Mouse (Mus musculus): ENCODE measurements around the gene Prune2. TPM values are rescaled to one million over a fixed set of nuclear protein-coding genes. Genes with fewer than 3 reads are reported as not detected.

Prune2 gene
- total RNA-seq, 4 experiments from 2014 or later: 3.5 to 8.0 (median 5.6) TPM

DNA sequence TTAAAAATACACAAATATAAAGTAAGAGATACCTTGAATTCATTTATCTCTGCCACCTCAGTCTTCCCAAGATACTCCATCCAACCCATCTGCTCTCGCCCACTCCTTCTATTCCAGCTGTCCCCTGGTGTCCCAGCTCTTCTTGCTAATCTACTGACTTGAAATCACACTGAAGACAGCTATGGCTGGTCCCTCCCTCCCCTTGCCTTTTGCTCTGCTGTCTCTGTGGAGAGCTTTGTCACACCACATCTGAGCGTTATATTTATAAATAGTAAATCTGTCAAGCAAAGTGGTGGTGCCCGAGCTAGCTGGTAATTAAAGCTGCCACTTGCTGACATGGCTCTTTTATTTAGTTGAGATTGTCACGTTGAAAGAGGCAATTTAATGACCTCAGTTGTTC, 224.6 kb downstream of the Prune2 start:
- no peak for DNase-seq (ENCODE audit: low spot score in 2 of 2)

DNA sequence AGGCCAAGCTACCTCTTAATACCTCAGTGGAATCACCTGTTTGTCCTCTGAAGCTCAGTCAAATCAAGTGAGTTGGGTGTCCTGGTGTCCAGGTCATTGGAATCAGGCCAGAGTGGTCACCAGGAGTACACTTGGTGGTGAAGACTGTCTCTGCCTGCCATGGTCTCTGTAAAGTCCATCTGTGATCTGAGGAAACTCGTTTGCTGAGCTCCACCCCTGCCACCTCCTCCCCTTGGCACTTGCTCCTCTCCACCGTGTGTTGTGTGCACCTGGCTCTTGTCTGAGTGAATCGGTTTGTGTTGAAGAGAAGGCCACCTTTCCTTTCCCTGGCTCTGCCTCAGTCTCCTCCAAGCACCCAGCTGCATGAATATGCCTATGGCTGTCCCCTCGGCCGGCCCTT, 238.8 kb downstream of the Prune2 start:
- no peak for DNase-seq (ENCODE audit: low spot score in 2 of 2)

GRCm38 (mm10) chr19:17199059-17199458, 243.1 kb downstream of the Prune2 start:
- DNase-seq (ENCODE audit: low spot score in 2 of 2): no peak

DNA sequence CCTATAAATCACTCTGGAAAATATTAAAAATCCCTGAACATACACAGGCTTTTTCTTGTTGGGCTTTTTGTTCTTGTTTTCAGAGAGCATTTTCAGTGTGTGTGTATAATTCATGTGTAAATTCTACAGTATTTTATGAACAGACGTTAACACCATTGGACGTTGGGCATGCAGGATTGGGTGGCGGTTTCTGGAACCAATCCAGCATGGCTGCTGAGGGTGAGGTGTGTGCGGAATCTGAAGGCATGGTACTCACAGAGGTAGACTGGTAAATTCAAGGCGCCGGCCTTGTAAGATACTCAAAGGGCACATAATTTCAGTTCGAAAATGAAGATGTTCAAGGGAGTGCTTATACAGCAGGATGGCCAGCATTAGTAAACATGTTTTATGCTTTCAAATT, 251.2 kb downstream of the Prune2 start:
- DNase-seq (ENCODE audit: low spot score in 2 of 2): no peak

DNA sequence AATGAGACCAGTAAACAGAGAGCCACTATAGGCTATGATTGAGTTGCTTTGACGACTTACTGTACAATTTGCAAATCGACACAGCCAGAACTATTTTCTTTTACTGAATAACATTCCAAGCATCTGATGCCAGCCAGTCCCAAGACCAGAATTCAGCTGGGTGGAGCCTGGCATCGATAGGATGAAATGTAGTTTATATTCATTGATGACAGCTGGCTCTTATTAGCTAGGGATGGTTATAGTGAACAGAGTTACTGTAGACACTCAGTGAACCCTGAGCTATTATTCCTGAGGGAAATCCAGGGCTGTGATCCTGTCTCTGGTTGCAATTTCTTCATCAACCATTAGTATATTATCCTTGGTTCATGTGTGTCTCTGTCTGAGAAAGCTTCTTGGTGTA, 254.6 kb downstream of the Prune2 start:
- no peak for DNase-seq (ENCODE audit: low spot score in 2 of 2)

DNA sequence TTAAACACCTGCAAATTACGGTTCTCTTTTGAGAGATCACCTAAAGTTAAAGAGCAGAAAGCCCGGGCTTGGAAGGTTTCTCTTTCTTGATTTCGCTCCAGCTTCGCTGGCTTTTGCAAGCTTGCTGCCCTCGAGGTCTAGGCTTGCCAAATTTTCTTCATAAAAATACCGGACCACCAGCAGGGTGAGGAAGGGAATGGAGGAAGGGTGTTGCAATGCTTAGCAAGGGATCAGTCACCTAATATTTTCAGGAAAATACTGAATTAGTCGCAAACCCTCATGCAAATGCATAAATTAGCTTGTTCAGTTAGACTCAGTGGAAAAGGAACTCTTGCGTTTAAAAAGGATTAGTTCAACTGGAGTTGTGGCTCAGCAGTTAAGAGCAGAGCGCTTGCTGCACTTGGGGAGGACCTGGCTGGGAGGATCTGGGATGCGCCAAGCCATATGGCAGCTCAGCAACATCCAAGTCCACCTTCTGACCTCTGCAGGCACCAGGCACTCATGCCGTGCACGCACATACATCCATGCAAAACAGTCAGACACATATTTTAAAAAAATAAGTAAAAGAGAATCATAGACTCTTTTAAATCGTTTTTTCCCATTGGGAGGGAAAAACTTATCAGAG, 259.1 kb downstream of the Prune2 start:
- DNase-seq (ENCODE audit: low spot score in 2 of 2): no peak

DNA sequence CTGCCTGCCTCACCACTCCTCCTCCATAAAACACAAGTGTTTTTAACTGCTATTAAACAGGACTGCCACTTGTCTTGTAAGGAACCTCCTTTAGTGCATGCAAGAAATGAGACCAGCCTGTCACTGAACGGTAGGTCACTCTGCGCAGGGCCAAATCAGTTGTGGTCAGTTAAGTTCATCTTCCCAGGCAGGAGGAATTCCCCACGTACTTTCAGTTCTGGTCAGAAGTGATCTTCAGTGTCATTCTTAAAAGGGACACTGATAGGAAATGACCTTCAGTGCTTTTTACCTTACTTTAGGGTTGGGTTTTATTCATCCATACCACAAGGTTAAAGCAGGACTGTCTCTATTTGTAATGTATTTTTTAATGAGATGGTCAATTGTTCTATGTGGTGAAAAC, 262.3 kb downstream of the Prune2 start:
- DNase-seq (ENCODE audit: low spot score in 2 of 2): no peak

DNA sequence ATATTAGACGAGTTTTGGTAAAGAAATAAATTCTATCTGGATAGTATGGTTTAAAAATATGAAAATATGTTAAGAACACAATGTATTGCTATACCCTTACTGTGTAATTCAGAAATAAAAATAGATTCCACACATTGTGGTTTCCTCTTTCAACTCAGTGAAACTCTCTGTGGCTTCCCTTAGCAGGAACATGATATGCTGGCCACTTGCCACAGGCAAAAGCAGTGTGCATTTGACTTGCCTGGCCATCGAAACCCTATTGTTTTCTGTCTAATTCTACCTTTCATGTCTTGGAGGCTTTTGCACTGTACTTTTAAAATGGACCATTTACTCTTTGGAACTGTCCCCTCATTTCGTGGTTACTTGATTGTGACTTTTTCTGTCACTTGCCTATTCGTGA, 267.9 kb downstream of the Prune2 start:
- no peak for DNase-seq (ENCODE audit: low spot score in 2 of 2)

- DNase-seq (ENCODE audit: low spot score in 2 of 2): no peak
Measured at GRCm38 (mm10) chr19:17225570-17226083, 269.7 kb downstream of the Prune2 start.

DNA sequence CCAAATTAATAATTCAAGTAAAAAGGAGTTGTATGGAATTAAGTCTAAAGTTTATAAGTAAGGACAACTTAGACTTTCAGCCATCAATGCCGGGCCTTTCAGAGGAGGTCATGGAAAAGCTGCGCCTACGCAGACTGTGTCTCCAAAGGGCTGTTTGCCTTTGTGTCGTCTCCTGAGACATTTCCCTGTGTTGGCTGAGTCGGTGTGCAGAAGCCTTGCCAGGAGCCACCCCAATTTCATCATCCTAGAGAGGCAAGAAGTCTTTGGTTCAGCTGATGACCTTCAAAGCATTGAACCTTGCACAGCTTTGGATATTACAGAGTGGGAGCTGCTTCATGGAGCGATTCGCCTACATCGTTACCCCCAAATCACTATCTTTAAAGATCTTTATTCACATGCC, 270.2 kb downstream of the Prune2 start:
- DNase-seq (ENCODE audit: low spot score in 2 of 2): no peak

DNA sequence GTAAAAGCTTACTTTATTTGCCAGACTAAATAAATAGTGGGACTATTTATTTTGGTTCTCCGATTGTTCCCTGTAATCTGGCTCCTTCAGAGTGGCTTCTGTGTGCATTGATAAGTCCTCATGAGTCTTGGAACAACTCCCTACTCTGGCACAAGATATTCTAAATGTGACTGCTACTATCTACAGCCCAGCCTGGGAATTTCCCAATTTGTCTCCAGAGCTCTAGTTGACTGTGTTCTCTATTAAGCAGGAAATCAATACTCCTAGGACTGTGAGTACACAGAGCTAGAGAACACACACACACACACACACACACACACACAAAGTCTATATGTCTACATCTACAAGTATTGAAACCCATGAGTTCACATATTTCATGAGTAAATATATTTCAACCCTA, 274.1 kb downstream of the Prune2 start:
- no peak for DNase-seq (ENCODE audit: low spot score in 2 of 2)

DNA sequence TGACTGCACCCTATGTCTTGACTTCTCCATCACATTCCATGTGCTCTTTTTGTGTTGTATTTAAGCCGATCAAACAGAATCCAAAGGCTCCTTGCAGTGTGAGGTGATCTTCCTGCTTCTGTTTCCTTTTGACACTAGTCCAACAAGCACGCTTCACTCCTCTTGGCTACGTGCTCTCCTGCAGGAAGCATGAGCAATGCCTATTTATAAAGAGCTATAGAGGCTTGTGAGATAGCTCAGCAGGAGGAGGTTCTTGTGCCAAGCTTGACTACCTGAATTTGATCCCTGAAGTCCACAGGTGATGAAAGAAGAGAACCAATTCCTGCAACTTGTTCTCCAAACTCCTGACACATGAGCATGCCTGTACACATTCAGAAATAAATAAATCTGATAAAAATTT, 282.6 kb downstream of the Prune2 start:
- no peak for DNase-seq (ENCODE audit: low spot score in 2 of 2)

DNA sequence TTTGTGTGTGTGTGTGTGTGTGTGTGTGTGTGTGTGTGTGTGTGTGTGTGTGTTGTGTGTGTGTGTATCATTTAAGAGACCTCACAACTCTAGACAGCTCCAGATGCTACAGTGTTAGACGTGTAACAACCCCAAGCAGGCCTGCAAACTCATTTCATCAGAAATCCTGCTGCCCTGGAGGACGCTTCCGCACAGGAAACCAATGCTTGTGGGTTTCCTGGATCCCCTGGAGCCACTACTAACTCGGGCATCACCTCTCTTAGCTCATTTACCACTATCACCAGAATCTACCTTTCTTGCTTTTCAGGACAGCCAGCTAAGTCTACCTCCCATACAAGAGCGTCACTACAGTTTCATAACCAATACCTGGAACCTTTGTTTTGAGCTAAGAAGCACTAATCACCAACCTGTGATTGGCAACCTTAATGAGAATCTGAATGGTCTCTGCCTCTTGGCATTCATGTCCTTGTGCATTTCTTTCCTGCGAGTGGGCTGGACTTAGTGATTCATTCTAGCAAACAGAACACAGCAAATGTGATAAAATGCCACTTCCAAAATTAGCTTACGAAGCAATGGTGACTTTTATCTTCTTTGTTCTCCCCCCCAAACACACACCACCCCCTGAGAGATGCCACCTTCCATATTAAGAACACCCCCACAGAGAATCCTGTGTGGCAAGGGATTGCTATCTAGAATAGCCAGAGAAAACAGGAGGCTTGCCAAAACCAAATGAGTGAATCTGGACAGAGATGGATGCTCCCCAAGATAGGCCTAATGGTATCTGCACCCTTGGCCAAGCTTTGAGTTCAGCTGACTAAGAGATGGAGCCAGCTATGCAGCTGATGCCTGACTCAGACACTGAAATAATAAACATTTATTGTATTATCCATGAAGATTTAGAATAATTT, 284.5 kb downstream of the Prune2 start:
- DNase-seq (ENCODE audit: low spot score in 2 of 2): no peak

GRCm38 (mm10) chr19:17241206-17241605, 285.3 kb downstream of the Prune2 start:
- DNase-seq (ENCODE audit: low spot score in 2 of 2): no peak

DNA sequence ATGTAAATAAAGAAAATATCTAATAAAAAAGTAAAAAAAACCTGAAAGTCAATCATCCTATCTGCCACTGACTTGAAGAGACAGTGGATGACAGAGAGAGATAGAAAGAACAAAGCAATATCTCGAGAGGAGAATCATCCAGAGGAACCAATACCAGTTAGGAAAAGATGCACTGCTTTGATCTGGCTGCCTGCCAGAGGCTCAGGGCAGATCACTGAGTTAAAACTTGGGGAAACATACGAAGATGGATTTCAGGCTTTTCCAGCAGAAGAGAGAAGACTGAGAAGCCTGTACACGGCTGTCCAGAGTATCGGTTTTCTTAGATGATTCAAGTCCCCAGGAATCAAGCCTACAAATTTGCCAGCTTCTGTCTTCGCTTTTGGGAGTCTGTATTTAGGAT, 287.0 kb downstream of the Prune2 start:
- no peak for DNase-seq (ENCODE audit: low spot score in 2 of 2)

DNA sequence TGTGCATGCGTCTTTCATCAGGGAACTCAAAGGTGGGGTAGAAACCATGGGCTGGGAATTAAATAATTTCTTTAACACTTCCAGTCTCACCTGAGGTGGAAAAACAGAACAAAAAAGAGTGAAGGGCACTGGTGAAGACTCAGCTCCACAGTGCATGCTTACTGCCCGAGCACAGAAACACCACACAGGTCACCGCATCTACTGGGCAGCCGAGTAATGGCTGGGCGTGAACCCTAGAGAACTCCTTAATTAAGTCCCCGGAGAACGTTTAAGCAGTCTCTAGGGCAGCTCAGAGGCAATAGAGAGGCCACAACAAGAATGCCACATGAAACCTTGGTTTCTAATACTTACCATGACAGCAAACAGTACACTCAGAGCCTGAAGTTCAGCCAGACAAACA, 288.6 kb downstream of the Prune2 start:
- no peak for DNase-seq (ENCODE audit: low spot score in 2 of 2)

GRCm38 (mm10) chr19:17247352-17247925, 291.5 kb downstream of the Prune2 start:
- no peak for DNase-seq (ENCODE audit: low spot score in 2 of 2)

GRCm38 (mm10) chr19:17249691-17250090, 293.8 kb downstream of the Prune2 start:
- no peak for DNase-seq (ENCODE audit: low spot score in 2 of 2)

DNA sequence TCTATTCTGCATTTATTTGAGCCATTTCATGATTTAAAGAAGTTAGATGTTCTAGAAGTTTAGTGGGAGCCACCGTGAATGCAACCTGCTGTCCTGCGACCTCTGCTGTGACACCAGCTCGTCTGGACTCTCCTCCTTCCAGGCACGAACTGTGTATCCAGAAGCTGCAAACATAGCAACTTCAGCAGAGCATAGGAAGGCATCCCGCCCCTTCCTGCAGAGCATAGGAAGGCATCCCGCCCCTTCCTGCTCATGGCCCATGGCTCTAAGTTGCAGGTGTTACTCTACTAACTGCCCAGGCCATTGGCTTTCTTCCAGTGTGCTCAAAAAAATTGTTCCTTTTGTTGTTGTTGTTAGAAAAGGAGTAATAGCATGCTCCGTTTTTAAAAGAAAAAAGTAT, 294.9 kb downstream of the Prune2 start:
- DNase-seq (ENCODE audit: low spot score in 2 of 2): no peak

DNA sequence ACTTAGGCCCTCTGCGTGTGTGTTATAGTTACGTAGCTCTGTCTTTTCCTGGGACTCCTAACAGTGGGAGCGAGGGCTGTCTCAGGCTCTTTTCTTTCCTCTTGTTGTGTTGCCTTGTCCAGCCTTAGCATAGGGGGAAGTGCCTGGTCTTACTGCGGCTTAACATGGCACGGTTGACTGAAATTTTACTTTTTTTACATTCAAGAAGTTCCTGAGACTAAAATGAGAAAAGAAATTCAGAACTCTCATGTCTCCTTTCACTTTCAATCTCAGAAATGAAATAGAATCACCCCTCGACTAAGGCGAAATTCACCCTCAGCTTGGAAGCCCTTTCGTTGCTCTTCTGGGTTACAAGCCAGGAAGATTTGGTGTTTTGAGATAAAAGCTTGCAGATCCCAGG, 295.5 kb downstream of the Prune2 start:
- DNase-seq (ENCODE audit: low spot score in 2 of 2): no peak

DNA sequence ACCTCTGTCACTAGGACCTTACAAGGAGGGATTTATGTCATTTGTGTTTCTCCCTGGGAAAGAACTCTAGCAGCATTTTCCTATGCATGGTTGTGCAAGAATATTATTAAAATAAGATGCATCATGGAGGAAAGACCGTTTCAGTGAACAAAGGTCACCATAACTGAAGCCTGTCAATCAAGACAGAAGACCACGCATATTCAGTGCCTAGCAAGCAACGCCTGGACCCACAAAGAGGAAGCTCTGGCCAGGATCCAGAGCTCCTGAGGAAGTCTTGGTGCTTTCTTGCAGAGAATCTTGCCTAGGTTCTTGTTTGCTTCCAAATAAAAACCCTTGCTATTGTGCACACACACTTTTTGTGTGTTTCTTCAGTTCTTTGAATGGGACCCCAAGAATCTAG, 296.9 kb downstream of the Prune2 start:
- DNase-seq (ENCODE audit: low spot score in 2 of 2): no peak

- no peak for DNase-seq (ENCODE audit: low spot score in 2 of 2)
Measured at GRCm38 (mm10) chr19:17255511-17255910, 299.6 kb downstream of the Prune2 start.

All from gastrocnemius, adult 8-10 months (tissue).